Mouse (Mus musculus) kidney, postnatal 4 days (tissue): ENCODE results near the gene Glipr2.

Source experiments
- DNase-seq, 2 experiments: peaks; one replicate each; pipeline ENCODE4 v3.0.0; 2021; ENCODE audit warnings: mixed read lengths in 2 of 2

The Glipr2 gene

DNA sequence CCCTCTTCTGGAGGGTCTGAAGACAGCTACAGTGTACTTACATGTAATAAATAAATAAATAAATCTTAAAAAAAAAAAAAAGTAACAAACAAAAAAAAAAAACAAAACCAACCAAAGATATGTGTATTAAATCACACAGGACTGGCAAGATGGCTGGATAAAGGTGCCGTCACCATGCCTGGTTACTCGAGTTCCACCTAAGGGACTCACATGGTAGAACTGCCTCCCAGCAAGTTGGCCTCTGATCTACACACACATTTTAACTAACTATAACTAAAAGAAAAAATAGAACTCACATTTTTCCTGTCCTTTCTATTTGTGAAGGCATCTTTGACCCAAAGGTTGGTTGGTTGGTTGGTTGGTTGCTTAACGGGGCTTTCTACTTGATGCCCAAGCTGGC is 54.6 kb downstream of the Glipr2 start:
- no peak for DNase-seq

DNA sequence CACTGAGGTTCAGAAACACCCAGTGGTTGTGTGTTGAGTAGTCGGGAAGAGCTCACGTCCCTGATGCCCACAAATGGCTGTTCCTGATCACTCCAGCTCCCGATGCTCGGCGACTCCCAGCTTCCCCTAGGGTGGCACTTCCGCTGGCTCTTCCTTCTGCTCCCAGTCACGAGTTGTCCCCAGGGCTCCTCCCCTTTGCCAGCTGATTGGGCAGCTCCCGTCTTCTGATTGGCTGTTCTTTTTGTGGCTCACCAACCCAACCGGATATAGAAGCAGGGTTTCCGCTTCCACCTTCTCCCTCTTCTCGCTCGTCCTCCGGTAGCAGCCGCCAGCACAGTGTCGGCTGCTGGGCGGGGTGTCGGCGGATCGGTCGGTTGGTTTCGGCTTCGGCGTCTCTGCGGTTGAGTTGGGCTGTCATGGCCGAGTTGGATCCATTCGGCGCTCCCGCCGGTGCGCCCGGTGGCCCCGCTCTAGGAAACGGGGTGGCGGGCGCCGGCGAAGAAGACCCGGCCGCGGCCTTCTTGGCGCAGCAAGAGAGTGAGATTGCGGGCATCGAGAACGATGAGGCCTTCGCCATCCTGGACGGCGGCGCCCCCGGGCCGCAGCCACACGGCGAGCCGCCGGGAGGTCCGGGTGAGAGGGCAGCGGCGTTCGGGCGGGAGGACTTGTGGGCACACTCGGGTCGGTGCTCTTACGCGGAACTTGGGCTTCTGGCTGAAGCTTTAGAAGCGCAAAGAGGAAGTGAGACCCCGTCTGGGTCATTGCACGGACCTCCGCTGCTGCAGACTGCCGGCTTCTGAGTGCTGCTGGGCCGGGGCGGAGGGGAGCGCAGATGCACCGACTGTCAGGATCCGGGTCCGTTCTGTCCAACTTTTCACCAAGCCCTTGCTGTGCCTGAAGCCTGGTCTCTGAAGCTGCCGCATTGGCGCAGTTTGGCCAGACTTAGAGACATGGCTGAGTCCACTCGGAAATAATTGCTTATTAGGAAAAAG is 55.5 kb downstream of the Glipr2 start:
- peak; percentile 89 to 94 for DNase-seq

GRCm38 (mm10) chr4:44013391-44014070 is 56.3 kb downstream of the Glipr2 start:
- no peak for DNase-seq

GRCm38 (mm10) chr4:44016071-44016470 is 58.9 kb downstream of the Glipr2 start:
- DNase-seq = no peak

DNA sequence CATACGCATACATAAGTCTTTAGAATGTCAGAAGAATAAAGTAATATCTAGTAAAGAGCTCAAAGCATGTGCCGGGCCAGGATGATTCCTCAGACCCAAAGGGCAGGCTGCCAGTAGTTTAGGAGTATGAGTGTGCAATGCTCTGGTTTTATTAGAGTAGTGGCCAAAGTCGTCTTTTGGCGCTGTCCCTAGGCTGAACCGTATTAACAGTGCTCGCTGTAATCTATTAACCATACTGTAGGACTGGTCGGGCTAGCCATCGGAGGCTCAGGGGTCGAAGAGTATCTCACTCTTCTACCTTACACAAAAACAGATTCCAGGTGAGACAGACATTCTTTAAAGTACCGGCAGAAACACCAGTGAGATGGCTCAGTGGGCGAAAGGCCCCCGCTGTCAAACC is 59.6 kb downstream of the Glipr2 start:
- DNase-seq = peak in 1 of 2 experiments; percentile 23

- DNase-seq = no peak
Observed at GRCm38 (mm10) chr4:44022323-44022722, 65.1 kb downstream of the Glipr2 start.

- DNase-seq = no peak
Observed at GRCm38 (mm10) chr4:44022766-44023165, 65.6 kb downstream of the Glipr2 start.

GRCm38 (mm10) chr4:44023681-44024080 is 66.5 kb downstream of the Glipr2 start:
- no peak for DNase-seq

DNA sequence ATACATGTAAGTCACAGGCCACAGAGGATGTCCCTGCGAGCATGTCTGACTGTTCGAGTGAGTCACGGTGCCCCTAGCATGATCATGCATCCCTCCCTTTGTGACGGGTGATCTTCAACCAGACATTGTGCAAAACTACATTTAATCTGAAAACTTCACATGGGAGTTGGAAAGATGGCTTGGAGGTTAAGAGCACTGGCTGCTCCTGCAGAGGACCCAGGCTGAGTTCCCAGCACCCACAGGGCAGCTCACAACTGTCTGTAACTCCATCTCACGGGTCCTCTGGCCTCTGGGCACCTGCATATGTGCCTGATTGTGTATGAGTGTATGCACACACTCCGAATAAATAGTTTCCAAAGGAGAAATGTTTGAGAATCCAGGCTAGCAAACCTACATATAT is 67.0 kb downstream of the Glipr2 start:
- no peak for DNase-seq

- DNase-seq = no peak
Observed at GRCm38 (mm10) chr4:44025570-44025969, 68.4 kb downstream of the Glipr2 start.
